Mouse (Mus musculus): ENCODE measurements at regions not wholly inside any gene's neighbourhood (a gene's known extent, or its start where the extent isn't known, plus 50 kb on each side); places are given as distances from the start of the nearest gene placed in this dataset.
"Not testable (repeated sequence)": the region's sequence is repeated elsewhere in the genome, so short reads cannot be mapped to it uniquely, and the experiment has no call there.

DNA sequence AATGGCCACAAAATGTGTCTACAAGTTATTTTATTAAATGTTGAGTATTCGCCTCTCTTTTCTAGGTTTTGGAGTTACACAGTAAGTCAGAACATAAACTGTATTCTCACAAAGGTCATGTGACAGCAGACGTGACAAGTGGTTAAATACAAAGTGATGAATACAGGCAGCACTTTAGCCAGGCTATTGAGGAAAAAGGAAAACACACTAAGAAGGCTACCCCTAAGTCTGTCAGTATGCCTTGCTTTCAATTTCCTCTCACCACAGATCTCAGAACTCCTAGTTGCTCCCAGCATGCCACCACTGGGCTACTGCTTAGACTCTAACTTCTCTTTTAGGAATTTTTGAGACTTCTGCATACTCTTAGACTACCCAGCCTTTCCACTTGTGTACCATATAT is 297.9 kb upstream of the Pex5l start:
- no peak for DNase-seq (ENCODE audit: low read depth, low spot score)

- no peak for DNase-seq (ENCODE audit: low read depth, low spot score)
Observed at GRCm38 (mm10) chr3:33440500-33440899, 297.5 kb upstream of the Pex5l start.

GRCm38 (mm10) chr3:33416922-33417321 is 273.9 kb upstream of the Pex5l start:
- no peak for DNase-seq (ENCODE audit: low read depth, low spot score)

GRCm38 (mm10) chr3:33416321-33416720 is 273.3 kb upstream of the Pex5l start:
- DNase-seq (ENCODE audit: low read depth, low spot score), result no peak

DNA sequence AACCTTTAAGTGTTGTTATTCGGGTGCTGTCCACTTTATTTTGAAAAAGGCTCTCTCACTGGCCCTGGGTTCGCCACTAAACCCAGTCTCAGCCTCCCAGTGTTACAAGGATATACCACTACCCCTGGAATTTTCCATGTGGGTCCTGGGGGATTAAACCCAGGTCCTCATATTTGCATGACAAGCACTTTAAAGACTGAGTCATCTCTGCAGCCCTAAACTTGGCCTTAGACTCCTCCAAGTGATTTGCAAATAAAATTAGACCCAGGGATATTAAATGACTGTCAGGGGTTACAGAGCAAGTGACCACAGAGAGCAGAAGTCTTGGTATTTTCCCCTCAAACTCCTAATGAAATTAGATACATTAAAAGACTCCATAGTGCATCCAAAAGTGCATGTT is 258.9 kb upstream of the Pex5l start:
- no peak for DNase-seq (ENCODE audit: low read depth, low spot score)

DNA sequence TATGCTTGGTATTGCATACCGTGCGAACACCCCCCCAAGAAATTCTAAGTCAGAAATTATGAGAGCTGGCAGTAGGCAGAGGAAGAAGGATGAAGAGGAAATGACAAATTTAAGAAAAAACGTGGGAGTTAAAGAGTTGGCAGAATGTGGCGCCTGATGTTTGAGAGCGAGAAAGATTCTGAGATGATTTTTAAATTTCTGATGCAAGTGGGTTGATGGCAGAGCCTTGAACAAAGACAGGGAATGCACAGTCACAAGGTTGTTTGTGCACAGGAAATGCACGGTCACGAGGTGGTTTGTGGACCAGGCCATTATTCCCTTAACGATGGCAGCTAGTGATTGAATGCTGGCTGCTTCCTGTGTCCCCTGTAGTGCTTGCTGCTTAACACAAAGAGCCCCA is 256.3 kb upstream of the Pex5l start:
- DNase-seq (ENCODE audit: low read depth, low spot score), result no peak

DNA sequence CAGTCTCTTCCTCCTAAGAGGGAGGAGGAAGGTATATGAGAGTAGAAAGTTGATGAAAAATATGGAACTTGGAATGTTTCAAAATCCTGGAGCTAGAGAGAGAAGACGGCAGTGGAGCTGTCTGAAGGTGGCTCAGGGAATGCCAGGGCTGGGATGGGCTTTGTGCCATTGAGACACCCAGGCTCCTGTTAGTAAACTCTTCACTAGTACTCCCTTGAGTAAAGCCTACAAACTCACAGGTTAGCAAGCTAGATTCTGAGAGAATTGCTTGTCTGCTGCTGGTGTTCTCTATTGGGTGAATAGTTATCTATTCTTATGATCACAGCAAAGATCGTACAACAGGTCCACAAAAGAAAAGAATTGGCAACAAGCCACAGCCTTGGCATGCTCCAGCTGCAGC is 255.3 kb upstream of the Pex5l start:
- no peak for DNase-seq (ENCODE audit: low read depth, low spot score)

- DNase-seq (ENCODE audit: low read depth, low spot score), result no peak
Observed at GRCm38 (mm10) chr3:33397217-33397616, 254.2 kb upstream of the Pex5l start.

- DNase-seq (ENCODE audit: low read depth, low spot score), result no peak
Observed at GRCm38 (mm10) chr3:33392541-33392822, 249.4 kb upstream of the Pex5l start.

DNA sequence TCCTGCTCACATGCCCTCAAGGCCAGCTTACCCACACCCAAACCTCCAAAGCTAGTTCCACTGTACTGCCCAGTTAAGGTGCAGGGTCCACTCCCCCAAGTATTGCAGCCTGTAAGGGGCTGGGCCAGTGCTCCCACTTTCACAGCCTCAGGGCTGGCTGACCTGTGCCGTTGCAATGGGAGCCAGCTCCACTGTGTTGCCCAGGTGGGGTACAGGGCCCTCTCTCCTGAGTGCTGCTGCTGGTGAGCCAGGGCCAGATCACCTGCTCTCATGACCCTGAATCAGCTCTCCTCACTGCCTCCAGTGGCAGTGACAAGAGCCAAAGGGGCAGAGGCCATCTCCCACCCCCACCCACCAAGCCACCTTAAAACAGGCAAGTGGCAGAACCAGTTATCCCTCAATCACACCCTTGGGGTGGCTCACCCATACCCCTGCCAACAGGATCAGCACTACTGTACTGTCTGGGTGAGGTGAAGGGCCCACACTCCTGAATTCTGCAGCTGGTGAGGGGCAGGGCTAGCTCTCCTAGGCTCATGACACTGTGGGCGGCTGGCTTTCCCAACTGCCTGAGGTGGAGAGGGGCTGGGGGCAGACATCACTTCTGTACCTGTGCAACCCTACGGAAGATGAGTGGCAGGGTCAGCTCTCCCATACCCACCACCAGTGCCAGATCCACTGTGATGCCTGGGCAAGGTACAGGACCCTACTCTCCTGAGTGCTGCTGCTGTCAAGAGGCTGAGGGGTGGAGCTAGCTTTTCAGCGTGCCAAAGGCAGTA is 248.9 kb upstream of the Pex5l start:
- DNase-seq (ENCODE audit: low read depth, low spot score), result no peak

- no peak for DNase-seq (ENCODE audit: low read depth, low spot score)
Observed at GRCm38 (mm10) chr3:33388171-33388570, 245.1 kb upstream of the Pex5l start.

DNA sequence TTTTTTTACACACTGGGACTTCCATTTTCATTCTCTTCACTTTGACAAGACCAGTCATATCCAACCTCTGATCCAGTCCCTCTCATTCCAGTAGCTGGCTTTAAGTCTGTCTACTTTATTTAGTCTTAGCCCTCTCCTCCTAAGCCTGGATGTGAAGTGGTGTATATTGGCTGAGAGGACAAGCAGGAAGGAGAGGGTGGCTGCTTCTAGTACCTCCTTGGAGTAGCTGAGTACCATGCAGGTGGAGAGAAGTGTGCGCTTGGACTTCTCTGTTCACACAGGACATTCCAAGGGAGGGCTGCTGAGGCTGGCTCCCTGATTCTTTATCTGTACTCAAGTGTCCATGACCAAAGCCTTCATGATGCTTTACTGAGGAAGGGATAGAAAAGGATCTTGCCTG is 240.6 kb upstream of the Pex5l start:
- no peak for DNase-seq (ENCODE audit: low read depth, low spot score)

GRCm38 (mm10) chr3:33379604-33380003 is 236.6 kb upstream of the Pex5l start:
- no peak for DNase-seq (ENCODE audit: low read depth, low spot score)

- DNase-seq (ENCODE audit: low read depth, low spot score), result no peak
Observed at GRCm38 (mm10) chr3:33375161-33375560, 232.1 kb upstream of the Pex5l start.

DNA sequence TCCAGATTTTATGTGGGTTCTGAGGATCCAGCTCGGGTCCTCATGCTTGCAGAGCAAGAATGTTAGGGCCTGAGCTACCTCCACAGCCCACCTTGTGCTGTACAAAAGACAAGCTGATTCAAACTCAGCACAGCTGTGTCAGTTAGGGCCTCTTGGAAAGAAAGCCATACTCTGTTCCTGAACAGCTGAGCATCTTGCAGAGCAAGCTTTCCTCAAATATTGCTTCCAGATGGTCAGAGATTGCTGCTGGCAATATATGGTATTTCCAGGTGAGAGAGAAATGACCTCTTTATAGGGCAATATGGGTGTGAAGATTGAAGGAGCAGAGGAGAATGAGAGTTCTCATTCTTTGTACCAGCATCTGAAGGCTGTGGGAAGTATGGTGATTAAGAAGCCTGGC is 229.8 kb upstream of the Pex5l start:
- no peak for DNase-seq (ENCODE audit: low read depth, low spot score)

DNA sequence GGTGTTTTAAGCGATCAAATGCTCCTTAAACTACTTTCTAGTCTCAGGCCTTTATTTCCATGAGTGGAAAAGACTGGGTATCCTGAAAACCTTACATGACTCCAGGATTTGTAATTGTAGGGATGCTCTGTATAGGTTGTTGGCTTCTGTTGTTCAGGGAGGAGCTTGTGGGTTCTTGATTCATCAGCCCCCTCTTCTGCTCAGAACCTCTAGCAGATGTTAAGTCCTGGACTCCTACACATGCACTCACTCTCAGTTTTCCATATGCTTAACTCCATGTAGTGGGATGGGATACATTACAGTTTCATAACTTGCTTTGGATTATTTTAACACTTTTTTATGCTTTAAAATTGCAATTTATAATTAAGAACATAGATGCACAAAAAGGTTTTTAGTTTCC is 220.5 kb upstream of the Pex5l start:
- DNase-seq (ENCODE audit: low read depth, low spot score), result no peak

DNA sequence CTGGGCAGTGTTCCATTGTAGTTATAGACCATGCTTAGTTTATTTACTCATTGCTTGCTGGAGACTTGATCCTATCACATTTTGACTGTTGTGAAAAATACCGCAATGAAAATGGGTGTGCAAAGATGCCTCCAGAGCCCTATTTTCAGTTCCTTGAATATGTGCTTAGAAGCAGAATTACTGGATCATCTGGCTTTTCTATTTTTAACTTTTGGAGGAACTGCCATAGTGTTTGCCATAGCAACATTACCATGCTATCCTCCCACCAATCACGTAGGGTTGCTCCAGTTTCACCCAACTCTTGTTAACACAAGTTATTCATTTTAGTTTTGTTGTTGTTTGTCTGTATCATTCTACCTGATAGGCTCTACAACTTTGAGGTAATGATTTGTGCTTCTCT is 217.0 kb upstream of the Pex5l start:
- no peak for DNase-seq (ENCODE audit: low read depth, low spot score)

DNA sequence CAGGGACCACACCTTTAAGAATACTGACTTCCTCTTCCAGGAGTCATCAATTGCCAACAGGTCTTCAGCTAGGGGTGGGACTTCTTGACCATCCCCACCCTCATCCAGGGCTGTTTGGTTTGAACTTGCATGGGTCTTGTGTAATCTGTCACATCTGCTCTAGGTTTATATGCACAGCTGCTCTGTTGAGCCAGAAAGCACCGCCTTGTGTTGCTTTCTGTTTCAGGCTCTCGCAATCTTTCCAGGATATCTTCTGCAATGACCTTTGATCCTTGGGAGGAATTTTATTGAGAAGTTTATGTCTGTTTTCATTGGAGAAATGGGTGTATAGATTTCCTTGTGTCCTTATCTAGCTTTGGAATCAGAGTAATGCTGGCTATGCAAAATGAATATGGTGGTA is 210.8 kb upstream of the Pex5l start:
- DNase-seq (ENCODE audit: low read depth, low spot score), result no peak

DNA sequence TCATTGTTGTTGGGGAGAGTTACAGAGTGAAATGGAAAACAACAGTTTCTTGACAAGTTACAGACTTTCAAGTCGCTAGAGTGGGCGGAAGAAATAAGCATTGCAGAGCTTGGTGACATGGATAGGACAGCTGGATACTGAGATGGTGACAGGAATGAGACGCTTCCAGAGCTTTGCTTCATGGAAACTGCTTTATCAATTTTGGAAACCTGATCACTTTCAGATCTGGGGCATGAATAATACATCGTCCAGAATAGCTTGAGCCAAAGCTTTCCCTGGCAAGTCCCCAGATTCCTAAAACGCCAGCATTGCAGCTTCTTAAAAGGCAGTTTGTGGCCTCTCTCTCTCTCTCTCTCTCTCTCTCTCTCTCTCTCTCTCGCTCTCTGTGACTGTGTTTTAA is 207.9 kb upstream of the Pex5l start:
- DNase-seq (ENCODE audit: low read depth, low spot score), result no peak

- no peak for DNase-seq (ENCODE audit: low read depth, low spot score)
Observed at GRCm38 (mm10) chr3:33334056-33334455, 191.0 kb upstream of the Pex5l start.

- DNase-seq (ENCODE audit: low read depth, low spot score), result not testable (repeated sequence)
Observed at GRCm38 (mm10) chr3:33317691-33318090, 174.6 kb upstream of the Pex5l start.

GRCm38 (mm10) chr3:33312230-33312825 is 169.3 kb upstream of the Pex5l start:
- DNase-seq (ENCODE audit: low read depth, low spot score), result no peak

DNA sequence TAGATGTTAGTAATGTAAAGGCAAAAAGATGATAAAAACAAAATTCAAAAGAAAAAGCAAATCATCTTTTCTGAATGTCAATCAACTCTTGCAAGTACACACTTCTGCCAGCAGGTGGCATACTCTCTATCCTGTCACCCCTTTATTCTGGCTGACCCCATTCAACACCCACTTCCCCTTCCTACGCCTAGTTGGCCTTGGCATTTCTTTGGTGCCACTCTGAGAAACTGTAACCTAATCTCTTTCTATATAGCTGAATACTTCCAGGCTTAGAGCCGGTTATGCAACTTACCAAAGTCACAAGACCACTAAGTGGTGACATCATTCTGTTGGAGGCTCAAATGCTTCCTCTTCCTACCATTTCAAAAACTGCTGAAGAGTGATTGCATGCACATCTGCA is 165.2 kb upstream of the Pex5l start:
- DNase-seq (ENCODE audit: low read depth, low spot score), result peak; percentile 18

DNA sequence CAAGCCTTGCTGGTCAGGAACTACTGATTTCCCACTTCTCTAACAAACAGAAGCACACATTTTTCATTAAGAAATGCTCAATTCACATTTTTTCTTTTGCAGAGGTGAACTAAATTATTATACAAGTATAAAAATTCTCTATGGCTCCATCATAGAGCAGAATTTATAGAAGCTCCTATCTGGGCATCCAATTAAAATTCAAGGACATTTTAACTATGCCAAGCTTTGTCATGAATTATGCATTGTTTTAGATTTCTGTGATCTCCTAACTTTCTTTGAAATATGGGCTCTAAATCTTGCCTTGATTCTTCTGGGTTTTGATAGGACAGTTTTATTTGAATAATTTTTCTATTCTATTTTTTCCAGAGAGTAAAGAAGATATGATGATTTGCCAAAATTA is 163.1 kb upstream of the Pex5l start:
- DNase-seq (ENCODE audit: low read depth, low spot score), result no peak

Measured in A20 (cell line).